Mouse (Mus musculus): ENCODE measurements around the gene Dnajb14.
A peak's percentile ranks its signal among the peaks of the same experiment; 100 is the strongest.
"Not testable (repeated sequence)": the region's sequence is repeated elsewhere in the genome, so short reads cannot be mapped to it uniquely, and the experiment has no call there.

Gene Dnajb14

GRCm38 (mm10) chr3:137863330-137864123, 3.9 kb upstream of the Dnajb14 start:
- DNase-seq (ENCODE audit: low spot score in 2 of 2): no peak

- peak; percentile 97 for DNase-seq (ENCODE audit: low spot score in 2 of 2)
Observed at GRCm38 (mm10) chr3:137864124-137864987, 3.1 kb upstream of the Dnajb14 start, which contains the start of gene H2afz. Gene H2afz (plus strand): TSS chr3:137864487.

GRCm38 (mm10) chr3:137864988-137865982, 2.2 kb upstream of the Dnajb14 start:
- peak; percentile 58 to 72 for DNase-seq (ENCODE audit: low spot score in 2 of 2)

- DNase-seq (ENCODE audit: low spot score in 2 of 2): no peak
Observed at GRCm38 (mm10) chr3:137867133-137867436, 390 bp upstream of the Dnajb14 start.

DNA sequence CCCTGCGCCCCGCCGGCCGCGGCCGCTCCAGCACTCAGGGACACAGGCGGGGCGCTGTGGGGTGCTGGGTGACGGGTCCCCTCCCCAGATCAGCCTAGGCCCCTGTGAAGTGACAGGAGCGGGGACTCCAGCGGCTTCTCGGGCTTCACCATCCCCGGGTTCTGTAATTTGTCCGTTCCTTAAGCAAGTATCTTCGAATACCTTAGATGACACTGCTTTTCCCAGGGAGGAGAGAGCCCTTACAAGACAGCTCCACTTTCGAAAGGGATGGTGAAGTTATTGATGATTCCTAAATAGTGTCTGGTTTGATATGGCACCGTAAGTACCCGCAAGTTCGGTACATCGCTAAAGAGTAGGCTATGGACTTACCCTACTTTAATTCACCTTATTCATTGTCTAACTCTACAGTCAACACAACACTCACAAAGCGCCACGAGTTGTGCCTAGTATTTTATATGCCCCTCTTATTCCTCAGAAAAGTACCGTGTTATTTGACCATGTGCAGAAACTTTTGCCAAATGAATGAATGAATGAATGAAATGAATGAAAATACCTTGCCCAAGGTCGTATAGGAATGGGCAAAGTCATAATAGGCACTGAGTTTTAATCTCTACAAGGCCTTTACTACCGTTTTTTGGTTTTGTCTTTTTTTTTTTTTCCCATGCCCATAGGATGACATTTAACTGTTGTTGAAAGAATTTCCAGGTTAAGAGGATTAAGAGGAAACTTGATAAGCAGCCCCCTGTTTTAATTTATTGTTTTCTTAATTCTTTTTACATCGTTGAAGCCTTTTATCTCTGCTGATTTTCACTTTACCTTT, 829 bp downstream of the Dnajb14 start:
- DNase-seq (ENCODE audit: low spot score in 2 of 2): no peak

DNA sequence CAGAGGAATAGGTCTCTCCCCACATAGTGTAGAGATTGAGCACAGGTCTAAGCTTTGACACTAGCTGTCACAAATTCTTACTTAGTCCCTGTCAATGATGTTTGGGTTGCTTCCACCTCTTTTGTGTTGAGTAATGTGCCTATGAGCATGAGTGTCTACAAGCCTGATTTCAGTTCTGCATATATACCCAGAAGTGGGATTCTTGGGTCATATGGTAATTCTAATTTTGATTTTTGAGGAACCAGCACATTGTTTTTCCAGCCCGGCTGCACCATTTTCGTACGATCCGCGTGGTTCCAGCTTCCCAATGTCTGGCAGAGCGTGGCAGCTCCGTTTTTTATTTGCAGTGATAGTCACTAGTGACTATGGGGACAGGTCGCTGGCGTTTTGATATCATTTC, 1.9 kb downstream of the Dnajb14 start:
- peak in 1 of 2 experiments; percentile 43 for DNase-seq (ENCODE audit: low spot score in 2 of 2)

GRCm38 (mm10) chr3:137879313-137879712, 11.8 kb downstream of the Dnajb14 start:
- DNase-seq (ENCODE audit: low spot score in 2 of 2): no peak

DNA sequence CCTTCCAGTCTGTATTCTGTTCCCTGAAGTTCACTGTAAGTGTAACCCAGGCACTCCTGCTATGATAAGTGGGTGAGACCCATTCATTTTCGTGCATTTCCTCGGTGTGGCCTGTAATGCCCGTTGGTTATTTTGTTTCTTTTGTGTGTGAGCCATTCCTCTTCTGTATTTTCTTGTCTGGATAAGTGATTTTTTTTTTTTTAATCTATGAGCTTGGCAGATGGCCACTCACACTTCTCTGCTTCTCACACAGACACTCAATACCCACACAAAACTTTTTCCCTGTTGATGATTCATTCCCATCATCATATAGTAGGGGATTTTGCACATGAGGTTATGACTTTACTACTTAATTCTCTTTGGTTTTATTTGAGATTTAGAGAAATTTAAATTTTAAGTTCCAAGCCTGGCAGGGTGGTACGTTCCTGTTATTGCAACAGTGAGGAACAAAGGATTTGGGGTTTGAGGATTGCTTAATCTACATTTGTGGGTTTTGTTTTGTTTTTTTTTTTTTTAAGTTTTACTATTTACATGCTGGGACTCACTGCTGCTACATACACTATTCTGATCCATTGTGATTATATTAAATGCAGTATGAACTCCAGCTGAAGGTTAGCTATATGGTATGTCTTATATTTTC, 12.8 kb downstream of the Dnajb14 start:
- DNase-seq (ENCODE audit: low spot score in 2 of 2): no peak

DNA sequence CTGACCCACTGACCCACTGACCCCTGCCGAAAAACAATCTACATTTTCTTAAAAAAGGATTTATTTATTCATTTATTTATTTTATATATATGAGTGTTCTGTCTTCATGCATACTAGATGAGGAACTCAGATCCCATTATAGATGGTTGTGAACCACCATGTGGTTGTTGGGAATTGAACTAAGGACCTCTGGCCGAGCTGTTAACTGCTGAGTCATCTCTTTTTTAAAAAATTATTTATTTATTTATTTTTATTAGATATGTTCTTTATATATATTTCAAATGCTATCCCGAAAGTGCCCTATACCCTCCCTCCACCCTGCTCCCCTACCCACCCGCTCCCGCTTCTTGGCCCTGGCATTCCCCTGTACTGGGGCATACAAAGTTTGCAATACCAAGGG, 13.6 kb downstream of the Dnajb14 start:
- DNase-seq (ENCODE audit: low spot score in 2 of 2): no peak

DNA sequence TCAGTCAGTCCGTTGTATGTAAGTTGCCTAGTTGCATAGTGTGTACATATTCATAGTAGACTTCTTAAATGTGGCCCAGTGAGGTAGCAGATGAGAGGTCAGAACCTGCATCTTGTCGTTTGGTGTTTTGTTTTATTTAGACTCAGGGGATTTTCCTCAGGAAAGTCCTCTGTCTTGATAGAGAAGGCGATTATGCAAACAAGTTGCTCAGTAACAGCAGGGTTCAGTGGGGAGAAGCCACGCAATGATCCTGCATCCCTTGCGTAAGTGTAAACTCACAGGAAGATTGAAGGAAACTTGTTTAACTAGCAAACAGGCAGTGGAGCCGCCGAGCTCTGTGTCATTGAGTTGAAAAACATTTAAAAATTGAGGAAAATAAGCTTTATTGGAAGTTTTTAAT, 20.5 kb downstream of the Dnajb14 start:
- no peak for DNase-seq (ENCODE audit: low spot score in 2 of 2)

GRCm38 (mm10) chr3:137891089-137891488, 23.6 kb downstream of the Dnajb14 start:
- DNase-seq (ENCODE audit: low spot score in 2 of 2): no peak

GRCm38 (mm10) chr3:137892118-137892517, 24.6 kb downstream of the Dnajb14 start:
- no peak for DNase-seq (ENCODE audit: low spot score in 2 of 2)

DNA sequence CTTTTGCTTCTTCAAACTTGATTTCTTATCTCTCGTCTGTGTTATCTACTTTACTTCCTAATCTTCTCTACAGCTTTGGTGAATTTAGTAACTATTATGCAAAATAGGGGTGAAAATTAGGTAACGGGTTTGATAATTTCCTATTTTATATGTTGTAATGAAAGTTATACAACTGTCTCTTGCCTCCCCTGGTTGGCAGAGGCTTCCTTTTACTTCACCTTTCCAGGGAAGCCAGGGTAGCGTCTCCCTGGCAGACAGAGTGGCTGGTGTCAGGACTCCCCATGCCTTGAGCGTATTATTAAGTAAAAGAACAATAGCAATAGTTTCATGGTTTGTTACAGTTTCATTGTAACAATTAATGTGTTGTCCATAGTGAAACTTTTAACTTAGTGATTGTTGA, 26.3 kb downstream of the Dnajb14 start:
- no peak for DNase-seq (ENCODE audit: low spot score in 2 of 2)

GRCm38 (mm10) chr3:137895196-137895595, 27.7 kb downstream of the Dnajb14 start:
- no peak for DNase-seq (ENCODE audit: low spot score in 2 of 2)

DNA sequence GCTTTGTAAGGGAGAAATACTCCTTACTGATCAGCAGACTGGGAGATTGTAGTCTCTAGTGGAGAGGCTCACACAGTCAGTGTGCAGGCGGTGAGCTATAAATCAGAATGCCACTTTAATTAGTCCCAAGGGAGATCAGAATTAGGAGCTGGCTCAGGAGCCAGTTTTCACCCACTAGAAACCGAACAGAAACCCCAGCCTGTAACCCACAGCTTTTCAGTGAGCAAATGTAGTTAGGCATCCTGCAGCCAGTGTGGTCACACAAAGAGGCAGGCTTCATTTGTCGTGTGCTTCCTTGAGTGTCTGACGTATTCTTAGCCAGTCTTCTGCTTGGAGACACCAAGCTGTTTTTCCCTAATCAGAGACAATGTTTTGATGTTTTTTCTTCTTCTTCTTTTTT, 28.9 kb downstream of the Dnajb14 start:
- no peak for DNase-seq (ENCODE audit: low spot score in 2 of 2)

GRCm38 (mm10) chr3:137896867-137897266, 29.4 kb downstream of the Dnajb14 start:
- DNase-seq (ENCODE audit: low spot score in 2 of 2): no peak

GRCm38 (mm10) chr3:137897685-137898084, 30.2 kb downstream of the Dnajb14 start:
- DNase-seq (ENCODE audit: low spot score in 2 of 2): no peak

GRCm38 (mm10) chr3:137900149-137900548, 32.7 kb downstream of the Dnajb14 start:
- no peak for DNase-seq (ENCODE audit: low spot score in 2 of 2)

DNA sequence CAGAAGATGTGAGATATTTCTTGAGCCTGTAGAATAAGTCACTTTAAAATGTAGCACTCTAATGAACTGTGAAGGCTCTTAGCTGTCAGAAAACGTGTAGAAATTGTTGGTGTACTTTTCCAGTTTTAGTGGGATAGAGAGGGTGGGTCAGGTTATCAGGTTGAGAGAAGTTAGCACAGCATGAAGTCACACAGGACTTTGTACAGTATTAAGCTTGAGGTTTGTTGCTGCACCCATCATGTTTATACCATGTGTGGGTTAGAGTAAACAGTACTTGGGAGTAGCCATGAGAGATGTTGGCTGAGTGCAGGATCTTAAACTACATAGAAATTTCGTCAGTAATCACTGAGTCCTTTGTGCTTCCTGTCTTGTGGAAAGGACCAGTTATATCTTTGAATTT, 45.6 kb downstream of the Dnajb14 start:
- DNase-seq (ENCODE audit: low spot score in 2 of 2): no peak

DNA sequence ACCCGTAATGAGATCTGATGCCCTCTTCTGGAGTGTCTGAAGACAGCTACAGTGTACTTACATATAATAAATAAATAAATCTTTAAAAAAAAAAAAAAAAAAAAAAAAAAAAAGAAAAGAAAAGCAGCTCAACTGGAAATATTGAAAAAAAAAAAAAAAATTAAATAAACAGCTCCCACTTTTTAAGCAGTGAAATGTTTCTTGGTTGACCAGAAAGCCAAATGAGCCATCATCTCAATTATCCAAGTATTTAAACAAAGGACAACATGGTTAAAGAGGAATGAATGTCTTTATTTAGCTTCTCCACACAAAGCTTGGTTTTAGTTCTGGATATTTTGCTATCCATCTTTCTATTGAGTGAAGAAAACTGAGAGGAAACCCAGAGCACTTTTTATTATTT, 47.1 kb downstream of the Dnajb14 start:
- DNase-seq (ENCODE audit: low spot score in 2 of 2): not testable (repeated sequence)
